Mouse (Mus musculus): ENCODE data around the gene Rdh5. TPM values are rescaled to one million over a fixed set of nuclear protein-coding genes. Genes with fewer than 3 reads are reported as not detected.

Rdh5 gene
- polyA plus RNA-seq, 1 experiment from 2014 or later: 14.2 TPM

DNA sequence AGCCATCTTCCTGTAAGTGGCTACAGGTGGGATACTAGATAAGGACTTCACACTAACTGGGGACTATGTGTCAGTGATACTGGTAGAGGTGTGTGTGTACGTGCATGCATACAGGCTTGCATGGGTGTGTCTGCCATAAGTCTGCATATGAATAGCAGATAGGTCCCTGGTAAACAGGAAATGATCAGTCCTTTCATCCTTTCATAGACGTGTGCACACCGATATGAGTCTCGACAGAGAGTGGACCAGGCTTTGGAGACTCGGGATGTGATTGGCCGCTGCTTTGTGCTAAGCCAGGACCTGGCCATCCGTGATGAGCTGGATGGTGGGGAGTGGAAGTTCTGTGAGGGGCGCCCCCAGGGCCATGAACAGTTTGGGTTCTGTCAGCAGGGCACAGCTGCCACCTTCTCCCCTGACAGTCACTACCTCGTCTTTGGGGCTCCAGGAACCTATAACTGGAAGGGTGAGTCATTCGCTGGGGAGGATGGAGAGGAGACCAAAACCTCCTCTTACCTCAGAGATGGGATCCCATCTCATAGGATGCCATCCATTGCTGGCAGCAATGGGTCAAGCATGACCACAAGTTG lies 17.9 kb upstream of the Rdh5 start:
- Histone ChIP-seq H3K9ac (no peak overlapping the region), H3K36me3 (no peaks in the 10 kb centered on the region), H3K27ac (no peak overlapping the region), H3K4me1 (no peaks in the 10 kb centered on the region), H3K27me3 (peaks cover 14% of the 10 kb centered on the region), H3K4me2 (replicated peaks) (no peak overlapping the region), H3K9me3 (no peaks in the 10 kb centered on the region), H3K4me3 (no peak overlapping the region)
- ATAC-seq (ENCODE audit: insufficient number of reproducible peaks, insufficient read depth, low FRiP score, low TSS enrichment): no peak
- 85% methylated on average over 10 of the region's 10 CpGs for WGBS

DNA sequence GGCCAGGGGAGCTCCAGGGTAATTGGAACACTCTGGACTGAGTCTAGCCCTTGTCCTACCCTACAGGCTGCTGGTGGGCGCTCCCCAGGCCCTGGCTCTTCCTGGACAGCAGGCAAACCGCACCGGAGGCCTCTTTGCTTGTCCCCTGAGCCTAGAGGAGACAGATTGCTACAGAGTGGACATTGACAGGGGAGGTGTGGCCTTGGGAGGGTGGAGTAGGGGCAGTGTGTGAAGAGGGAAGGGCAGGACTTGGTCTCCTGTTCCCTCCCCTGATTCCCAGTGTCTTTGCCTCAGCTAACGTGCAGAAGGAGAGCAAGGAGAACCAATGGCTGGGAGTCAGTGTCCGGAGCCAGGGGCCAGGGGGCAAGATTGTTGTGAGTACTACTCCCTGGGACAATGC lies 16.3 kb upstream of the Rdh5 start:
- Histone ChIP-seq H3K27me3 (peaks cover 30% of the 10 kb centered on the region), H3K4me2 (replicated peaks) (no peak overlapping the region), H3K9me3 (no peaks in the 10 kb centered on the region), H3K4me3 (no peak overlapping the region), H3K36me3 (no peaks in the 10 kb centered on the region), H3K27ac (no peak overlapping the region), H3K9ac (no peak overlapping the region), H3K4me1 (no peaks in the 10 kb centered on the region; the same call in 1 of the 2 replicates)
- no peak for ATAC-seq (ENCODE audit: insufficient number of reproducible peaks, insufficient read depth, low FRiP score, low TSS enrichment)
- 58% methylated on average over 5 of the region's 5 CpGs for WGBS

DNA sequence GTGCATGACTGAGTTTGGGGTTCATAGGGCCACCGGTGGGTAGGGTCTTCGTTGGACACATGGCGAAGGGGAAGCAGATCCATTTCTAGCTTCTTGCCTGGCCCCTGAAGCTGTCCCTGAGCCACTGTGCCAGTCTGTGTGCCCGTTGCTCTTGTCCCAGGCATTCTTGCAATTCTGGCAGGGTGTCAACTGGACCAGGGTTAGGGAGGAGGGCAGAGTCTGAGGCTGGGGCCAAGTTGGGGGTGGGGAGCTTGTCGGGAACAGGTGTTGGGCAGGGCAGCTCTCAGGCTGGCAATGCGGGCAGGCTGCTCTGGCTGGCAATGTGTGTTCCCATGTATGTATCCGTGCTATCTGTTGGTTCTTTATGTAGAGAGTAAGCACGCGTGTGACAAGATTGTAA lies 15.8 kb upstream of the Rdh5 start:
- H3K27ac ChIP-seq: no peak overlapping the region
- H3K9ac ChIP-seq: no peak overlapping the region
- H3K4me1 ChIP-seq: peaks cover 1% of the 10 kb centered on the region; the same call in 1 of the 2 replicates
- whole genome bisulfite sequencing: 78% methylated on average over 9 of the region's 9 CpGs
- H3K27me3 ChIP-seq: peaks cover 35% of the 10 kb centered on the region
- no peaks in the 10 kb centered on the region for H3K9me3 ChIP-seq
- H3K4me2 ChIP-seq (replicated peaks): no peak overlapping the region
- H3K36me3 ChIP-seq: no peaks in the 10 kb centered on the region
- no peak for ATAC-seq (ENCODE audit: insufficient number of reproducible peaks, insufficient read depth, low FRiP score, low TSS enrichment)
- H3K4me3 ChIP-seq: no peak overlapping the region

DNA sequence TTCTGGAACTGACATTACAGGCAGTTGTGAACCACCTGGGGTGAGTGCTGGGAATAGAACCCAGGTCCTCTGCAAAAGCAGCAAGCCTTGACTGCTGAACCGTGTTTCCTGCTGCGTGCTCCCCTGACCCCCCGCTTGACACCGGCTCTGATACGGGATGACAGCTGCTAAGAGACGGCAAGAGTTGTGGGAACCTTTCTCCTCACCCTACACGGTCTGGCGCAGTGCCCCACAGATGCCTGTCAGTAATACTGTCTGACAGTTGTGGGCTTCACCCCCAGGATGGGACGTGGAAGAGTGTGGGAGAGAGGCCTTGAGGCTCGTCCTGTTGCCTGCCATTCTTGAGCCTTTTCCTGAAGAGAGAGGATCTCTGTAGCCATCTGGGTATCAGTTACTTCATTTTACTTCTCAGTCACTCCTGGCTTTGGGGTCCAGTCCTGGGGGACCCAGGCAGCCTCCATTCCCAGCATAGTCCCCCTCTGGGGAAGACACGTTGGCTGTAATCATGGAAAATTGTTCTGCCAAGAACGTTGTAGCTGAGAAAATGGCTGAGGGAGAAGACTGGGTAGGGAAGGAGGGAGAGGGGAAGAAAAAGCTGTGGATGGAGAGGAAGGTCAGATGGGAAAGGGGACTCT lies 15.2 kb upstream of the Rdh5 start:
- Histone ChIP-seq H3K4me3 (no peak overlapping the region), H3K4me2 (replicated peaks) (no peak overlapping the region), H3K9me3 (no peaks in the 10 kb centered on the region), H3K36me3 (no peaks in the 10 kb centered on the region), H3K27me3 (peaks cover 41% of the 10 kb centered on the region), H3K4me1 (peaks cover 5% of the 10 kb centered on the region; the same call in 1 of the 2 replicates), H3K27ac (no peak overlapping the region), H3K9ac (no peak overlapping the region)
- WGBS: 61% methylated on average over 12 of the region's 12 CpGs
- no peak for ATAC-seq (ENCODE audit: insufficient number of reproducible peaks, insufficient read depth, low FRiP score, low TSS enrichment)

DNA sequence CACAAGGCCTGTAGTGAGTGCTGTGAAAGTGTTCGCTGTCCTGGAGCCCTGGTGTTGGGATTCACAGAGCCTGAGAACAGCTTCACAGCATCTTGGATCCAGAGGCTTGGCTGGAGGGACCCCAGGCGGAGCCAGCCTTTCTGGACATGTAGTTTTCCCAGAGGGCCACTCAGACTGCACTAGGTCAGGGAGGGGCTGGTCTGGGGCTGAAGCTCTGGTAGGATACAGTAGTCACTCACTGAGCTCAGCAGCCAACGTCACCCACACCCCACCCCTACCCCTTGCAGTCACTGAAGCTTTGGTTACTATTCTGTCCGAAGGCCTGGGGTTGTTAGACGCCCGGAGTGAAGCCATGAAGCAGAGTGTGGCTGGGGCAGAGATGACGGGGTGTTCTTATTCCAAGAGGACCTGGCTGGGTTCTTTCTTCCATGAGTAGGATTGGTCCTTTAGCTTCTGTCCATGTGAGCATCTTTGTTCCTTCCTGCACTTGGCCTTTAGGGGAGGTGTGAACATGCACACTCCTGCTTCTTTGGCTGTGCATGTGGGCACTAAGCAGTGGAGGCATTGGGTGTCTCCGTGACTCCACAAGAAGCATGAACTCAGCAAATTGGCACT lies 13.2 kb upstream of the Rdh5 start:
- no peak overlapping the region for H3K4me3 ChIP-seq
- no peak for ATAC-seq (ENCODE audit: insufficient number of reproducible peaks, insufficient read depth, low FRiP score, low TSS enrichment)
- no peaks in the 10 kb centered on the region for H3K9me3 ChIP-seq
- H3K4me1 ChIP-seq: peaks cover 5% of the 10 kb centered on the region; the same call in 1 of the 2 replicates
- no peak overlapping the region for H3K4me2 ChIP-seq (replicated peaks)
- no peak overlapping the region for H3K9ac ChIP-seq
- WGBS: 72% methylated on average over 8 of the region's 8 CpGs
- H3K27me3 ChIP-seq: peaks cover 52% of the 10 kb centered on the region
- 0 out of 2 replicates have a peak overlapping the region, but pooled peaks have one; percentile 0 for H3K27ac ChIP-seq
- no peaks in the 10 kb centered on the region for H3K36me3 ChIP-seq

DNA sequence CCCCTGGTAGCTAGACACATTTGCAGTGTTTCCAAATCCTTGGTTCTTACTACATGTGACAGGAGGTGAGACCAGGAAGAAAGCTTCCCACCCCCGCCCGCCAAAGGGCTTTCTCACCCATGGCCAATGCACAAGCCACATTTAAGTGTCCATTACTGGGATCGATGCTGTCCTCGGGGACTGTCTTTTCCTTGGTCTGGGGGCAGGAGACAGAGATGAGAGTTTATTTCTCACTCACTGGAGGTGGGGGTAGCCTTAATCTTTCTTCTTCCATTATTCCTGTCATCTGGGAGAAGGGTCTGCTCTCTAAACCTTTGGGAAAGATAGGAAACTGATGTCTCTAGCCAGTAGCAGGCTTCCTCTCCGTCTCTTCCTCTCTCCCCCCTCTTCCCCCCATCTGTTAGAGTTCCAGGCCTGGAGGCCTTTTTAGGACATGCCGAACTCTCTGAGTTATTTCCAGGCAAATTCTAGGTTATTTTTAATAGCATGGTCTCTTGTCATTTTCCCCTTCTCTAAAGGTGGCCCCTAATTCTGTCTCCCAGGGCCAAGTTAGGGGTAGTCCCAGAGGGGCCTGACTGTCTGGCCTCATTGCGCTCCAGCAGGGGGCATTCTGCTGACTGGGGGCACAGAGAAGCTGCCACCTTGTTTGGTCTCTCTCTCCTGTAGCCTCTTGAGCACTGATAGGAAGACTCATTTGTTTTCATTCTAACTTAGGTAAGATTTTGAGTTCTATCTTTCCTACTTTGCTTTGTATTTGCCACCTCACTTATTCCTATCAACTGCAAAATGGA lies 12.5 kb upstream of the Rdh5 start:
- WGBS: 55% methylated on average over 7 of the region's 7 CpGs
- no peak overlapping the region for H3K9ac ChIP-seq
- H3K27ac ChIP-seq: no peak overlapping the region
- H3K9me3 ChIP-seq: no peaks in the 10 kb centered on the region
- peaks cover 5% of the 10 kb centered on the region; the same call in 1 of the 2 replicates for H3K4me1 ChIP-seq
- H3K4me2 ChIP-seq (replicated peaks): no peak overlapping the region
- ATAC-seq (ENCODE audit: insufficient number of reproducible peaks, insufficient read depth, low FRiP score, low TSS enrichment): no peak
- no peaks in the 10 kb centered on the region for H3K36me3 ChIP-seq
- no peak overlapping the region for H3K4me3 ChIP-seq
- H3K27me3 ChIP-seq: peaks cover 52% of the 10 kb centered on the region

DNA sequence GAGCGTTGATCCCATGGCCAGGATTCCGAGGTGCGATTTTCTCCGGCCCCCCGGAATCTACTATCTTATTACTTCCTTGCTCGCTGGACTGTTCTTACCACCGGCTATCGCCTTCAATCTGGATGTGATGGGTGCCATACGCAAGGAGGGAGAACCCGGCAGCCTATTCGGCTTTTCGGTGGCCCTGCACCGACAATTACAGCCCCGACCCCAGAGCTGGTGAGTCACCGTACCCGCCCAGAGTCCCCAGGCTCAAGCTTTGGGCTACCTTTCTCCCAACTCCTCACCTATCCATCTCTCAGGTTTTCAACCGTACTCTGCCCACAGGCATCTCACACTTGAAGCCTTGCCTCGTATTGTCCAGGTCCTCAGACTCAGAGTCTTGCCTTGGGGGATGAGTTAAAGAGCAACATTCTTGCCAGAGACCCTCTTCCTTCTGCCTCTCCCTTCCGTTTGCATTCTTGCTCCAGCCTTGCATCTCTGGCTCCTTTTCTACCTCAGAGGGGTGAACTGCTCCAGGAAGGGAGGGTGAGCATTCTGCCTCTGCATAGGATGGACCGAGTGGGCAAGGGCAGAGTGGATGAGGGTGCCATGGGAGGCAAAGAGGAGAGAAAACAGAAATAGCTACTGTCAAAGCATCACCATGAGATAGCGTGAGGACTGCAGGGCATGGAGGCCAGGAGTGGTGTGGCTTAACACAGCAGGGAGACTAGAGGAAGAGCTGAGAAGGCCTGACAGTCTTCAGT lies 11.5 kb upstream of the Rdh5 start:
- H3K4me2 ChIP-seq (replicated peaks): peak overlapping the region; percentile 68
- H3K36me3 ChIP-seq: no peaks in the 10 kb centered on the region
- peaks cover 56% of the 10 kb centered on the region for H3K27me3 ChIP-seq
- ATAC-seq (ENCODE audit: insufficient number of reproducible peaks, insufficient read depth, low FRiP score, low TSS enrichment): no peak
- H3K9ac ChIP-seq: peak overlapping the region; percentile 42
- peaks cover 5% of the 10 kb centered on the region; the same call in 1 of the 2 replicates for H3K4me1 ChIP-seq
- H3K4me3 ChIP-seq: peak overlapping the region; percentile 40
- H3K27ac ChIP-seq: no peak overlapping the region
- 2% methylated on average over 21 of the region's 21 CpGs for WGBS
- no peaks in the 10 kb centered on the region for H3K9me3 ChIP-seq

DNA sequence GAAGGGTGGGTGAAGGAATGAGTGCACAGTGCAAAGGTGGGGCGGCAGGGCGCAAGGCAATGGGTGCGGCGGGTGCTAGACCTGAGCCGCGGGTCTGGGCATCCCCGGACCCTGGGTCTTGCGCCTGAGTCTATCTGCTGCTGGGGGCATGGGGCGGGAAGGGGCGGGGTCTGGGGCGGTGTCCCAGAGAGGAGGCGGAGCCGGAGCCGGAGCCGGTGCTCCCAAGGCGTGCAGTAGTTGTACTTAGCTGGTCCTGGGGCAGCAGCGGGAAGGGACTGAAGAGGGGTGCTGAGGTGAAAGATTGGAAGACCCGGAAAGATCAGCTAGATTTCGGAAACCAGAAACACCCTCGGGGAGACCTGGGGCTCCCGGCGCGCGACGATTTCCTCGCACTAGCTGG lies 10.9 kb upstream of the Rdh5 start, which contains the start of gene Itga7:
Gene Itga7 (plus strand): TSS at position 245 of the 400 bp plus-strand sequence.
- H3K36me3 ChIP-seq: no peaks in the 10 kb centered on the region
- under 1% methylated on average over 26 of the region's 26 CpGs for WGBS
- H3K27ac ChIP-seq: no peak within 1 kb of the TSS
- H3K27me3 ChIP-seq: peaks cover 61% of the 10 kb centered on the region
- H3K4me1 ChIP-seq: peaks cover 5% of the 10 kb centered on the region; the same call in 1 of the 2 replicates
- H3K4me3 ChIP-seq: peak within 1 kb of the TSS; percentile 40
- H3K4me2 ChIP-seq (replicated peaks): peak within 1 kb of the TSS; percentile 68
- ATAC-seq (ENCODE audit: insufficient number of reproducible peaks, insufficient read depth, low FRiP score, low TSS enrichment): peak; percentile 70
- peak within 1 kb of the TSS; percentile 42 for H3K9ac ChIP-seq
- H3K9me3 ChIP-seq: no peaks in the 10 kb centered on the region

DNA sequence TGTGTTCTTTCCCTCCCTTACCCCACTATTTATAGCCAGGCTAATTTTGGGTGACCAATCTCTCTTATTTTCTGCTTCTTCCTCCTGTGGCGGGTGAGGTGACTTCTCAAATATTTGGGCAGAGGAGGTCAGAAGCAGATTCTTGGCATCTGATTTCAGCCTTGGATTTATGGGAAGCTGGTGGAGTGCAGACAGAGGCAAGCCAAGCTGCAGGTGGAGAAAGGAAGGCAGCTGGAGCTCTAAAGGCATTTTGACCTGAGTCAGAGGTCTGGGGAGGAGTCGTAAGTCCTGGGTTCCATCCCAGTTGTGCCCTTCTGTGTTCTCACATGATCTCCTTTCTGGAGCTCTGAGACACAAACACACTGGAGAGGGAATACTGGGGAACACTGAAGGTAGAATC lies 8.8 kb upstream of the Rdh5 start:
- H3K4me3 ChIP-seq: no peak overlapping the region
- H3K4me1 ChIP-seq: peaks cover 5% of the 10 kb centered on the region; the same call in 1 of the 2 replicates
- WGBS: 49% methylated on average over 2 of the region's 2 CpGs
- H3K36me3 ChIP-seq: no peaks in the 10 kb centered on the region
- no peak overlapping the region for H3K4me2 ChIP-seq (replicated peaks)
- H3K9me3 ChIP-seq: no peaks in the 10 kb centered on the region
- ATAC-seq (ENCODE audit: insufficient number of reproducible peaks, insufficient read depth, low FRiP score, low TSS enrichment): no peak
- H3K9ac ChIP-seq: no peak overlapping the region
- no peak overlapping the region for H3K27ac ChIP-seq
- H3K27me3 ChIP-seq: peaks cover 70% of the 10 kb centered on the region

DNA sequence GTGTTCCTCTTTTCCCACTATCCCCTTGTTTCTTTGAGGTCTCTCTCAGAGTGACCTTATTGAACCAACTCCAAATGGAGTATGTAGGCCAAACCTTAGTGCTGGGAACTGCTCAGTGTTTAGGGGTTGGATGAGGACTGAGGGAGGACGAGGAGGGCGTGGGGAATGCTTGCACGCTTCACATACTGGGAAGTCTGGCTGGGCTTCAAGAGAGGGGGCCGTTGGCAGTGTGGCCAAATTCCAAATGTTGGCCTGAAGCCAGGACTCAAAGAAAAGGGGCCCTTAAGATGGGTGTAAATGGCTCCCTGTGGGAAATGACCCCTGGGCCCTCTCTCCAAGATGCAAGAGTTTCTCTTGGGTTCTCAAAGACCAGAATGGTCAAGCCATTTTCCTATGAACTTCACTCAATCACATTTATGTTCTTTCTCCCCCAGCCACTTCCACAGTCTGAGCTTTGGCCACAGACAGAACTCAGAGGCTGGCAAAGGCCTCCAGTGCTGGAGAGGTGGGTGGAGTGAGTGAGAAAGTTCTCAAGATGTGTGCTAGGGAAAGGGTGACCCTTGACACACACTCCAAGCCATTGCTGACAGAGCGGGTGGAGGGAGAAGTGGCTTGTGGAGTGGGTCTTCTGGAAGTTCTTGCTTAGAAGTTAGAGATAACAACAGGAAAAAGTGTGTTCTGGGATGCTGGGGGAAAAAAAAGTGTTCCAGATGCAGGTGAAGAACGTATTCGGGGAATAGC lies 7.1 kb upstream of the Rdh5 start:
- Histone ChIP-seq H3K4me1 (peaks cover 5% of the 10 kb centered on the region; the same call in 1 of the 2 replicates), H3K27ac (no peak overlapping the region), H3K9me3 (no peaks in the 10 kb centered on the region), H3K4me2 (replicated peaks) (no peak overlapping the region), H3K4me3 (no peak overlapping the region), H3K36me3 (no peaks in the 10 kb centered on the region), H3K9ac (no peak overlapping the region), H3K27me3 (peaks cover 54% of the 10 kb centered on the region)
- no peak for ATAC-seq (ENCODE audit: insufficient number of reproducible peaks, insufficient read depth, low FRiP score, low TSS enrichment)
- 73% methylated on average over 7 of the region's 7 CpGs for WGBS
